Mouse (Mus musculus): ENCODE data around the gene Hacd1. TPM values are rescaled to one million over a fixed set of nuclear protein-coding genes. Genes with fewer than 3 reads are reported as not detected.

Gene Hacd1
- 120 TPM for polyA plus RNA-seq (2014; fragmentation: Illumina TruSeq; extraction: RNeasy Lipid Tissue Mini Kit (QIAGEN cat#74804); ENCODE audit: low read depth, low replicate concordance)

DNA sequence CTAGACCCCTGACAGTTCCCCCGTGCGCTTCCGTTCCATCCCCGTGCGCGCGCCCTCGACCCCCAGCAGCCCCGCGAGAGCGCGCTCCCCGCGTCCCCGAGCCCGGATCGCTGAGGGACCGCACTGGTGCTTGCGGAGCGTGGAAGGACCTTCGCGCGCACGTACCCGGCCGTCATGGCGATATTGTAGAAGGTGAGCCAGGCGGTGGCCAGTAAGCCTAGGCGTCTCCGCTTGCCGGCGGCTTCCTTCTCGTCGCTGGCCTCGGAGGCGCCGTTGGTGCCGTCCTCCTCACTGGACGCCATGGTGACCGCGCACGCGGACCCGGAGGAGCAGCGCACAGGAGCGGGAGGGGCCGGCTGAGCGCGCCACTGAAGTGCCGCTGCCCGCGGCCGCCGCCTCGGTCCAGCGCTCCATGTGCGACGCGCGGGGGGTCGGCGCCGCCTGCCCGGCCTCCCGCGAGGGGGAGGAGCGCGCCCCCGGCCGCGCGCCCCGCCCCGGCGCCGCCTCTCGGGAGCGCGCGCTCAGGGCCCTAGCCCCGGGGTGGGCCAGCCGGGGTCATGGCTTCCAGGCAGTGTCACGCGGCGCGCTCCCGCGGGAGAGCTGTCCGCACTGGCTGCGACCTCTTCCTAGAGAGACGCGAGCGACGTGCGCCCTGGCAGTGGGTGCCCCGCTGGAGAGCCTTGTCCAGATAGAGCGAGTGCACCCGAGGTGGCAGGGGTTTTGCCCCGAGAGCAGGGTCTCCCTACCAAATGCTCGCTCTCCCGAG, at the start of gene Hacd1:
TSS of gene Hacd1 (minus strand) at position 570 of the 766 bp plus-strand sequence.

DNA sequence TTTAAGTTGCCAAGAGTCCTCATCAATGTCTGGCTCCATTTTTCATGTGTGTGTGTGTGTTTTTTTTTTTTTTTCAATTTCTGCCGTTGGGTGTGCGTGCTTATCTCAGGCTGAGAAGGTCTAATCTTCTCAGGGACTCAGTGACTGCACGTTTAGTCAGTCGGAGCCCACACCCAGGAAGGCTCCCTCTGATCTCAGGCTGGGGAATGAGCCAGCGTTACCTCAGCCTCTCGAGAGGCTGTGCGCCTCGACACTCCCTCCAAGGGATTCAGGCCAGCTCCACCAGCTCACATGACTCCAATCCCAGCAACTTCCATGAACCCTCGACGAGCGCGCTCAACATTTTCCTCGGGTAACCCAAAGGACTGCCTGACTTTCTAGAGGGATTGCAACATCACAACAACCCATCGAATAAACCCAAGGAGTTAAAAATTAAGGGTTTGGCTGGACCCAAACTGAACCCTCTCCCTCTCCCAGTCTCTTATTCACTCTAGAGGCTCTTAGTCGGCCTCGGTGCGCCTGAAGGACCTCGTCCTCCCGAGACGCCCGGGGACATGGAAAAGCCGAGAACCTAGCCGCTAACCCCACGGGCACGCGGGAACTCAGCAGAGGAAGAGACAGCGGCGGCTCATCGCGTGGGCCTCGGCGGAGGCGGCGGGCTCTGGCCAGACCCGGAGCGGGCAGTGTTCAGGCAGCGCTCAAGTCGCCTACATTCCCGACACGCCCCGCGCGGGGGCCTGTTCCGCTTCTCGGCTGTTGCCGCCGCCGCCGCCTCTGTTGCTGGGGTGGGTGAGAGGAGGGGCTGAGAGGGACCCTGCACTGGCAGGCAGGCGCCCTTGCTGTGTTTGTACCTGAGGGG, 17.7 kb upstream of the Hacd1 start, which contains the start of gene Stam:
TSS of gene Stam (plus strand) at position 737 of the 859 bp plus-strand sequence.

Other genes starting within 250 kb of the Hacd1 start
- 157 TPM for gene Stam, start 18.0 kb upstream of the Hacd1 start, polyA plus RNA-seq (2014; fragmentation: Illumina TruSeq; extraction: RNeasy Lipid Tissue Mini Kit (QIAGEN cat#74804); ENCODE audit: low read depth, low replicate concordance)
- 229 TPM for gene Tmem236, start 118.4 kb upstream of the Hacd1 start, polyA plus RNA-seq (2014; fragmentation: Illumina TruSeq; extraction: RNeasy Lipid Tissue Mini Kit (QIAGEN cat#74804); ENCODE audit: low read depth, low replicate concordance)
- 58.5 TPM for gene Mrc1, start 173.3 kb upstream of the Hacd1 start, polyA plus RNA-seq (2014; fragmentation: Illumina TruSeq; extraction: RNeasy Lipid Tissue Mini Kit (QIAGEN cat#74804); ENCODE audit: low read depth, low replicate concordance)